Mouse (Mus musculus): ENCODE results near the gene Olfr429.
"Not testable (repeated sequence)": the region's sequence is repeated elsewhere in the genome, so short reads cannot be mapped to it uniquely, and the experiment has no call there.

Gene Olfr429

GRCm38 (mm10) chr1:174084031-174084430, at the start of gene Olfr429:
Olfr429 (plus strand) TSS chr1:174084331.
- no peak for DNase-seq (ENCODE audit: low read depth)

- no peak for DNase-seq (ENCODE audit: low read depth)
These were observed 48.3 kb upstream of the Olfr429 start for GRCm38 (mm10) chr1:174035841-174036240.

GRCm38 (mm10) chr1:174038480-174038879, 45.7 kb upstream of the Olfr429 start:
- DNase-seq (ENCODE audit: low read depth): no peak

- DNase-seq (ENCODE audit: low read depth): no peak
These were observed 43.5 kb upstream of the Olfr429 start, which contains the start of gene Olfr433 for GRCm38 (mm10) chr1:174040523-174041177. Olfr433 (plus strand) TSS chr1:174040705.

- not testable (repeated sequence) for DNase-seq (ENCODE audit: low read depth)
These were observed 41.8 kb upstream of the Olfr429 start for GRCm38 (mm10) chr1:174042091-174042884.

GRCm38 (mm10) chr1:174044431-174044830, 39.7 kb upstream of the Olfr429 start:
- DNase-seq (ENCODE audit: low read depth): no peak

GRCm38 (mm10) chr1:174048227-174048626, 35.9 kb upstream of the Olfr429 start:
- not testable (repeated sequence) for DNase-seq (ENCODE audit: low read depth)

- DNase-seq (ENCODE audit: low read depth): no peak
These were observed 35.2 kb upstream of the Olfr429 start, which contains the start of gene Olfr432 for GRCm38 (mm10) chr1:174048893-174049292. Olfr432 (plus strand) TSS chr1:174049205.

- not testable (repeated sequence) for DNase-seq (ENCODE audit: low read depth)
These were observed 34.8 kb upstream of the Olfr429 start for GRCm38 (mm10) chr1:174049357-174049756.

GRCm38 (mm10) chr1:174050532-174050931, 33.6 kb upstream of the Olfr429 start:
- no peak for DNase-seq (ENCODE audit: low read depth)

- DNase-seq (ENCODE audit: low read depth): no peak
These were observed 32.6 kb upstream of the Olfr429 start for GRCm38 (mm10) chr1:174051515-174051914.

GRCm38 (mm10) chr1:174051931-174052536, 32.1 kb upstream of the Olfr429 start:
- no peak for DNase-seq (ENCODE audit: low read depth)

- no peak for DNase-seq (ENCODE audit: low read depth)
These were observed 31.1 kb upstream of the Olfr429 start for GRCm38 (mm10) chr1:174052981-174053380.

GRCm38 (mm10) chr1:174055248-174055647, 28.9 kb upstream of the Olfr429 start:
- no peak for DNase-seq (ENCODE audit: low read depth)

- no peak for DNase-seq (ENCODE audit: low read depth)
These were observed 17.8 kb upstream of the Olfr429 start, which contains the start of gene Olfr430 for GRCm38 (mm10) chr1:174066305-174066704. Olfr430 (plus strand) TSS chr1:174066605.

- DNase-seq (ENCODE audit: low read depth): no peak
These were observed 12.5 kb downstream of the Olfr429 start, which contains the start of gene Olfr427 for GRCm38 (mm10) chr1:174096591-174096990. Olfr427 (plus strand) TSS chr1:174096891.

GRCm38 (mm10) chr1:174103735-174104134, 19.6 kb downstream of the Olfr429 start:
- no peak for DNase-seq (ENCODE audit: low read depth)

- no peak for DNase-seq (ENCODE audit: low read depth)
These were observed 36.9 kb downstream of the Olfr429 start, which contains the start of gene Olfr231 for GRCm38 (mm10) chr1:174121062-174121461. Olfr231 (minus strand) TSS chr1:174121162.

GRCm38 (mm10) chr1:174131217-174131616, 47.1 kb downstream of the Olfr429 start, which contains the start of gene Olfr424:
Olfr424 (plus strand) TSS chr1:174131517.
- DNase-seq (ENCODE audit: low read depth): no peak

GRCm38 (mm10) chr1:174131999-174132398, 47.9 kb downstream of the Olfr429 start:
- DNase-seq (ENCODE audit: low read depth): no peak

Data from c-Kit-positive CD71-positive TER-119-negative erythroid progenitor cells, embryonic 14.5 days (primary cell).